In genomic region chr11:72134536-72135382, GRCm38 (mm10) we compare ENCODE assay signal across 9 mouse cellular contexts. TPM values are rescaled to one million over a fixed set of nuclear protein-coding genes. Genes with fewer than 3 reads are reported as not detected.
A peak's percentile ranks its signal among the peaks of the same experiment; 100 is the strongest.
DNase-seq lines count a peak whose midpoint lies in the region; ATAC-seq and TF ChIP-seq lines count a peak whose summit lies in the region.
"Had no signal": no experiment of that assay in that cellular context is flagged by ENCODE, and none has a peak within 500 bp of the region (broad histone marks: within the 10 kb centered on the region; RNA-seq: fewer than 3 reads in every experiment).

No protein-coding gene starts in this region.

- H3K36me3 ChIP-seq in heart, embryonic 10.5 days, result no peaks in the 10 kb centered on the region
- no peaks in the 10 kb centered on the region for H3K36me3 ChIP-seq in E14TG2a.4 (ENCODE audit: insufficient read depth, low read length)
- no peaks in the 10 kb centered on the region for H3K36me3 ChIP-seq in liver, embryonic 11.5 days (ENCODE audit: control insufficient read depth, insufficient read depth, low read length)

- DNase-seq in heart, embryonic 10.5 days (ENCODE audit: low spot score), result no peak
- DNase-seq in heart, postnatal 25 days (ENCODE audit: low spot score), result no peak
- DNase-seq in liver, embryonic 11.5 days (ENCODE audit: low spot score), result no peak
- DNase-seq in gastrocnemius, adult 8-10 months (ENCODE audit: low spot score in 2 of 2), result no peak
- DNase-seq in adrenal gland, postnatal 25 days, result no peak

- intact Hi-C loops in heart, postnatal 25 days (cut with DNase I), result no loop called here

- peak overlapping the region; percentile 72 for H3K4me2 ChIP-seq in liver, embryonic 11.5 days

- H3K9me3 ChIP-seq in heart, embryonic 10.5 days, result no peaks in the 10 kb centered on the region
- H3K9me3 ChIP-seq in E14TG2a.4 (ENCODE audit: low read length), result no peaks in the 10 kb centered on the region
- no peaks in the 10 kb centered on the region for H3K9me3 ChIP-seq in liver, embryonic 11.5 days (ENCODE audit: control insufficient read depth, low read length)

- H3K4me3 ChIP-seq in heart, embryonic 10.5 days, result peak overlapping the region; percentile 78
- peak overlapping the region; percentile 80 for H3K4me3 ChIP-seq in E14TG2a.4 (replicated peaks; ENCODE audit: low read length)
- peak overlapping the region; percentile 45 for H3K4me3 ChIP-seq in liver, embryonic 11.5 days (ENCODE audit: low read depth, low read length)

- no peak overlapping the region for H3K9ac ChIP-seq in liver, embryonic 11.5 days (ENCODE audit: low read depth, low read length)

- 14% methylated on average over 24 of the region's 24 CpGs for WGBS in heart, embryonic 10.5 days
- 17% methylated on average over 24 of the region's 24 CpGs for WGBS in liver, embryonic 11.5 days

- no peak for TF ChIP-seq CTCF in E14TG2a.4 (conservative IDR thresholded peaks at IDR 0.05; ENCODE audit: low read length)

- H3K27ac ChIP-seq in heart, embryonic 10.5 days, result peak overlapping the region; percentile 84
- H3K27ac ChIP-seq in liver, embryonic 11.5 days (ENCODE audit: low read depth, low read length), result no peak overlapping the region

- H3K4me1 ChIP-seq in heart, embryonic 10.5 days, result peaks cover 44% of the 10 kb centered on the region
- H3K4me1 ChIP-seq in E14TG2a.4 (replicated peaks; ENCODE audit: low read depth, low read length), result peaks cover 59% of the 10 kb centered on the region
- 0 out of 2 replicates have a peak, but pooled peaks cover 5% of the 10 kb centered on the region for H3K4me1 ChIP-seq in liver, embryonic 11.5 days (replicated peaks; ENCODE audit: control insufficient read depth, insufficient read depth, low read length)

- peaks cover 85% of the 10 kb centered on the region for H3K27me3 ChIP-seq in heart, embryonic 10.5 days (ENCODE audit: insufficient read depth, poor library complexity, severe bottlenecking)
- peaks cover 84% of the 10 kb centered on the region for H3K27me3 ChIP-seq in E14TG2a.4 (ENCODE audit: insufficient read depth, low read length)
- H3K27me3 ChIP-seq in liver, embryonic 11.5 days (replicated peaks; ENCODE audit: control insufficient read depth, insufficient read depth, low read length), result peaks cover 61% of the 10 kb centered on the region

- ATAC-seq in erythroblast, adult 5-6 weeks (replicated peaks; ENCODE audit: low FRiP score, poor library complexity, severe bottlenecking), result 0 out of 2 replicates have a peak, but pooled peaks have one; percentile 11
- ATAC-seq in liver, embryonic 11.5 days (replicated peaks; ENCODE audit: low FRiP score), result no peak
- no peak for ATAC-seq in megakaryocyte-erythroid progenitor cell, adult 5-6 weeks (replicated peaks; ENCODE audit: low FRiP score, low TSS enrichment, poor library complexity, severe bottlenecking)

RNA-seq across cellular contexts. Expression of gene Pitpnm3, which starts 0.8 kb away (rescaled TPM):
- 0.09 and 0.20 TPM in 2 replicates for polyA plus RNA-seq in heart, embryonic 10.5 days (2016; fragmentation: Nextera tagmentation; extraction: Ambion mirVana)
- 1 to 10 TPM; 1.6 to 1.8 TPM for total RNA-seq in heart, postnatal 25 days (2021)
- total RNA-seq in erythroblast, adult 5-6 weeks (2015; ENCODE audit: low replicate concordance), result not detected in 2 replicates
- total RNA-seq in erythroblast, adult 5-6 weeks (2017; ENCODE audit: low replicate concordance), result 0.14 TPM in 1 of 2 replicates, not detected in the other
- 0.08 and 0.31 TPM in 2 replicates for polyA plus RNA-seq in liver, embryonic 11.5 days (2014; fragmentation: Nextera tagmentation; extraction: Ambion mirVana)
- total RNA-seq in megakaryocyte-erythroid progenitor cell, adult 5-6 weeks (2014; fragmentation: Nextera tagmentation), result not detected in 2 replicates
- not detected in 2 replicates for total RNA-seq in megakaryocyte-erythroid progenitor cell, adult 5-6 weeks (2017)
- 1 to 10 TPM in 2 of 4 experiments, under 1 TPM in 2; 0.88 to 1.5 (median 1.0) TPM for total RNA-seq in gastrocnemius, adult 8-10 months (2022)
- 1.8 and 1.9 TPM in 2 replicates for total RNA-seq in adrenal gland, postnatal 25 days (2021)
- total RNA-seq: common myeloid progenitor, adult 5-6 weeks had no signal
